Mouse (Mus musculus): ENCODE data around the gene Scg2.

DNA sequence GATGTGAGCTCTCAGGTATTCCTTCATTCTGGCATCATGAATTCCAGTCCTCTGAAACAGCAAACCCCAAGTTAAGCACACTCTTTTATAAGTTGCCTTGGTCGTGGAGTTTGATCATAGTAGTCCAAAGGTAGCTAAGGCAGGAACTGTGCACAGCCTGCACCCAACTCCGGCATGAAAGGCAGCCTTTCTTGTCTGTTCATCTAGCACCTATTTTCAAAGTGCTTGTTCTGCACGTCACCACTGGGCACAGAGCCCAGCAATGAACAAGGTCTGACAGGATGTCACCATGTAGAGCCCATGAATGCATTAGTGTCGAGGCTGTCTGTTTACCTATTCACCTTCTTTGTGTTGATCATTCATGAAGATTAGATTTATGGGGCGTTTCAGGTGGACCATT is 39.6 kb downstream of the Scg2 start:
- TF ChIP-seq CTCF (IDR thresholded peaks at IDR 0.05; ENCODE audit: borderline replicate concordance, insufficient read depth, low read length) (no peak), POLR2A (IDR thresholded peaks at IDR 0.05; ENCODE audit: low read depth, low read length) (no peak)

Measured in embryonic fibroblast, embryonic 13.5 days (primary cell).